Mouse (Mus musculus) embryonic facial prominence, embryonic 14.5 days (tissue): ENCODE measurements at regions not wholly inside any gene's neighbourhood (a gene's known extent, or its start where the extent isn't known, plus 50 kb on each side); places are given as distances from the start of the nearest gene placed in this dataset.
A peak's percentile ranks its signal among the peaks of the same experiment; 100 is the strongest.

Experiments
- ATAC-seq: fragments of 200-750 bp; cut with Nextera tagmentation; 2 replicates; pipeline ENCODE4 v1.8.0; 2017; ENCODE audit warnings: low read depth, moderate number of reproducible peaks, moderate TSS enrichment
- DNase-seq: peaks from one replicate; pipeline ENCODE4 v3.0.0-alpha.2; 2015; ENCODE audit warnings: low spot score
- H3K27ac ChIP-seq: fragments of 300-500 bp; sonication (generic); replicated peaks from 2 replicates; pipeline ENCODE4 v1.5.1; 2014; ENCODE audit warnings: low read depth, mild to moderate bottlenecking, low read length, moderate library complexity
- H3K27me3 ChIP-seq: fragments of 300-500 bp; sonication (generic); replicated peaks from 2 replicates; pipeline ENCODE4 v1.6.1; 2014; ENCODE audit warnings: low read length; ENCODE audit not compliant: control insufficient read depth, insufficient read depth
- H3K36me3 ChIP-seq: fragments of 300-500 bp; sonication (generic); 2 replicates; pipeline ENCODE4 v1.6.1; 2014; ENCODE audit warnings: low read length, mixed read lengths; ENCODE audit not compliant: control insufficient read depth, insufficient read depth
- H3K4me1 ChIP-seq: fragments of 300-500 bp; sonication (generic); 2 replicates; pipeline ENCODE4 v1.6.1; 2014; ENCODE audit warnings: antibody characterized with exemption, low read length; ENCODE audit not compliant: control insufficient read depth, insufficient read depth
- H3K4me2 ChIP-seq: fragments of 300-500 bp; sonication (generic); 2 replicates; pipeline ENCODE4 v1.6.1; 2014; ENCODE audit warnings: low read depth, mild to moderate bottlenecking, low read length, moderate library complexity, mixed read lengths
- H3K4me3 ChIP-seq: fragments of 300-500 bp; sonication (generic); 2 replicates; pipeline ENCODE4 v1.5.1; 2014; ENCODE audit warnings: low read depth, mild to moderate bottlenecking, low read length
- H3K9ac ChIP-seq: fragments of 300-500 bp; sonication (generic); 2 replicates; pipeline ENCODE4 v1.6.1; 2014; ENCODE audit warnings: low read depth, mild to moderate bottlenecking, low read length, moderate library complexity, mixed read lengths
- H3K9me3 ChIP-seq: fragments of 300-500 bp; sonication (generic); 2 replicates; pipeline ENCODE4 v1.6.1; 2016; ENCODE audit warnings: low read length; ENCODE audit not compliant: control insufficient read depth
- WGBS: fragments of 180-500 bp; shearing (Covaris S2); extraction: QIAGEN DNeasy Blood & Tissue Kit; methylation state at CpG from one replicate; pipeline ENCODE4 v1.1.7; 2014; 5-methylcytosine and 5-hydroxymethylcytosine counted together

DNA sequence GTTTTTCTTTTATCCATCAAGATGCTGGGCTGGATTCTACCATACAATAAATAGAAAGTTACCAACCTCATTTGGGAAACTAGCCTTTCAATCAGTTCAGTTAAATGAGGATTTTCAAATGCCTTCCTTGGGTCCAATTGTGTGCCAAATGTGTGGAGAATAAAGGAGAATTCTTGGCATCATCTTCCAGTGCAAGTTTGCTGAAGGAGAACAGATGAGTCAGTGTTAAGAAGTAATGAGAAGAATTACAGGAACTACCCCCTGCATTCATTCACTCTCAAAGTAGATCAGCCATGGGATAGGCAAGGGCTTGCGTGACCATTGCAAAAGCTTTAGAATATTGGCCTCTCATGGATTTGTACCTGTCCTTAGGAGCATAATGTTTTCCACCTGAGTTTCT, 193.4 kb upstream of the Man1a start:
- DNase-seq (no peak), ATAC-seq (no peak)
- no peak overlapping the region for H3K4me3 ChIP-seq
- no peak overlapping the region for H3K9ac ChIP-seq
- WGBS, result 85% methylated on average over 1 of the region's 1 CpGs
- no peaks in the 10 kb centered on the region for H3K9me3 ChIP-seq
- no peaks in the 10 kb centered on the region for H3K4me1 ChIP-seq
- no peak overlapping the region for H3K4me2 ChIP-seq
- no peaks in the 10 kb centered on the region for H3K36me3 ChIP-seq
- H3K27me3 ChIP-seq, result no peaks in the 10 kb centered on the region
- H3K27ac ChIP-seq, result no peak overlapping the region

DNA sequence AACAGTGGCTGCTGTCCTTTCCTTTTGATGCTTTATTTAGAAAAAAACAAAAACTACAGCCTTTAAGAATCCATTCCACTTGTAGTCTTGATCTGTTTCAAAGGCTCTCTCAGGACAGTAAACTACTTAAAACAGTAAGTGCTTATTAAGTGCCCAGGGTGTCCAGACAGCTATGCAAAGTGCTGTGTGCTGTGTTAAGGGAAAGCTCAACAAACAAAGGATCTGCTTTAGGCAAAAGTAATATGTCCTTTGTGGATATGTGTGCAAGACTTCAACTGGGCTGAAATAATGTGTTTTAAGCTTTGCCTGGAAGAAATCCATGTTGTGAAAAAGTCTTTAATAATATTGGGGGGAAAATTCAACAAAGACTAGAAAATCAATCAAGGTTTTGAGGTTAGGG, 192.9 kb upstream of the Man1a start:
- Histone ChIP-seq H3K27me3 (no peaks in the 10 kb centered on the region), H3K9ac (no peak overlapping the region), H3K27ac (no peak overlapping the region), H3K4me1 (no peaks in the 10 kb centered on the region), H3K4me2 (no peak overlapping the region), H3K4me3 (no peak overlapping the region), H3K36me3 (no peaks in the 10 kb centered on the region), H3K9me3 (no peaks in the 10 kb centered on the region)
- DNase-seq (no peak), ATAC-seq (no peak)

GRCm38 (mm10) chr10:54266656-54267055, 190.2 kb upstream of the Man1a start:
- Histone ChIP-seq H3K4me1 (no peaks in the 10 kb centered on the region), H3K36me3 (no peaks in the 10 kb centered on the region), H3K4me3 (no peak overlapping the region), H3K27ac (no peak overlapping the region), H3K4me2 (no peak overlapping the region), H3K9ac (no peak overlapping the region), H3K27me3 (no peaks in the 10 kb centered on the region), H3K9me3 (no peaks in the 10 kb centered on the region)
- no peak for DNase-seq
- ATAC-seq, result no peak
- 89% methylated on average over 4 of the region's 4 CpGs for WGBS

DNA sequence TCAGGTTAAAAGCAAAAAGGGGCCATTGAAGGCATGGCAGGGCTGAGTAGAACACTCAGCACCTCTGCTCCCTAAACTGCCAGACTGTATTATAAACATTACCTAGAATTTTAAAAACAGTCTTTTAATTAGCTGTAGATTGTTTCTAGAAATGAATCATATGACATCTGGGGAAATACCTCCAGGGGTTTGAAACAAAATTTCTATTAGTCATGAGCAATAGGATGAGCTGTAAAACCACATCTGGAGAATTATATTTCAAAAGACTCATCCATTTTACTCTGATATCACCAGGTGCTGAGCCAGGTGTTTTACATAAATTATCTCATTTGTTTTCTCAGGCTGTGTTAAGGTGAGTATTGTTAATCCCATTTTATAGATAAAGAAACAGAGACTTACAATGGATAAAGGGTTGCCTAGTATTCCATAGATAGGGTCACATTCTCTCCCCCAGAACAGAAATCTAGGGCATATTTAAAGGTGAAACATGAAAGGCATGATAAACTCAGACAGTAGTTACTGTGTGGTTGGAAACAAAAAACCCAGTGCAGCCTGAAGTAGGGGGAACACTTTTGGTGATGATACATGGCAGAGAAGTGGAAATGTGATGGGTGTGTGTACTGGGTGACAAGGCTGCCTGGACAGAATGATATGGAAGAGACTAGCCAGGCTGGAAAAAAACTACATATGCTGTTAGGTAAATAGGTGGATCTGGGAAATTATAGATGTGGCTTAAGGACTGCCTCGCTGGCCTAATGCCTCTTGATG, 178.6 kb upstream of the Man1a start:
- Histone ChIP-seq H3K36me3 (no peaks in the 10 kb centered on the region), H3K27ac (no peak overlapping the region), H3K27me3 (no peaks in the 10 kb centered on the region), H3K9me3 (no peaks in the 10 kb centered on the region), H3K4me1 (no peaks in the 10 kb centered on the region), H3K9ac (no peak overlapping the region), H3K4me2 (no peak overlapping the region), H3K4me3 (no peak overlapping the region)
- no peak for DNase-seq
- ATAC-seq, result no peak
- 69% methylated on average over 1 of the region's 1 CpGs for WGBS

DNA sequence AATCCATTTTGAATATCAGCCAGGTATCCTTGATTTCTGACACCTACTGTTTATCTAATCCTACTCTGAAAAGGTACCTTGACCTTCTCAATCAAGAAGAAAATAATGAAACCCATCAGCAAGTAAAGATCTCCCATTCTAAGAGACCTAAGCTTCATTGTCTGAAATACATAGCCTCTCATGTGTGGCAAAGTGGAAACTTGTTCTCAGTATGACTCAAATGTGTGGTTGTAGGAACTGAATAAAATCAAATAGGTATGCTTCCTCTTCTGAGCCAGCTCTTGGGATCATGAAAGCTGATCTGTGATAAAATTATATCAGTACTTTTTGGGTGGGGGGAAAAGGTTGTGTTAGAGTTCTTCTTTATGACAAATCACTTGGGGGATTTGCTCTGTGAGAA, 168.6 kb upstream of the Man1a start:
- DNase-seq, result no peak
- H3K36me3 ChIP-seq, result no peaks in the 10 kb centered on the region

DNA sequence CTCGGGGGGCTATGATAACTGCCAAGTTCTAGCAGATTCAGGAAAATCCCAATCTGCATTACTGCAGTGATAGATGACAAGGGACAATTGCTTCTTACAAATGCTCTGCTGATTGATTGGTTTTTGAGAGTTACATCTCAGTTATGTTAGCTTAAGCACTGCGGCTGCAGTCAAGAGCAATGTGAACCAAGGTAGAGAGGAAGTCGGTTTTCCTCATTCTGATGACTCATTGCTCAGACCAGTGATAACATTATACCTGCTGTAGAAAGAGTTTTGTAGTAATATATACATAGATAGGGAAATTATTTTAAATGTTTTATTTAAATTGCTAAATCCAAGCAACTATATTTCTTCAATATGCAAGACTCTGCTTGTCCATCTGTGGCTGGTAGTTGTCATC, 126.0 kb upstream of the Man1a start:
- no peak overlapping the region for H3K4me2 ChIP-seq
- DNase-seq, result no peak
- no peaks in the 10 kb centered on the region for H3K4me1 ChIP-seq
- no peaks in the 10 kb centered on the region for H3K36me3 ChIP-seq
- H3K27me3 ChIP-seq, result no peaks in the 10 kb centered on the region
- ATAC-seq, result no peak
- H3K27ac ChIP-seq, result no peak overlapping the region
- H3K9me3 ChIP-seq, result no peaks in the 10 kb centered on the region
- no peak overlapping the region for H3K4me3 ChIP-seq
- 77% methylated on average over 3 of the region's 3 CpGs for WGBS
- no peak overlapping the region for H3K9ac ChIP-seq

More for the DNA sequence above, 168.6 kb upstream of the Man1a start:
- Histone ChIP-seq H3K27ac (no peak overlapping the region), H3K4me2 (no peak overlapping the region), H3K9ac (no peak overlapping the region), H3K4me3 (no peak overlapping the region), H3K4me1 (no peaks in the 10 kb centered on the region; the same call in 1 of the 2 replicates), H3K27me3 (no peaks in the 10 kb centered on the region), H3K9me3 (no peaks in the 10 kb centered on the region)
- no peak for ATAC-seq

- H3K4me2 ChIP-seq, result no peak overlapping the region
- H3K36me3 ChIP-seq, result no peaks in the 10 kb centered on the region
- H3K4me1 ChIP-seq, result no peaks in the 10 kb centered on the region
- no peak for ATAC-seq
- H3K27ac ChIP-seq, result no peak overlapping the region
- H3K27me3 ChIP-seq, result no peaks in the 10 kb centered on the region
- H3K4me3 ChIP-seq, result no peak overlapping the region
- no peak overlapping the region for H3K9ac ChIP-seq
- no peaks in the 10 kb centered on the region for H3K9me3 ChIP-seq
- no peak for DNase-seq
Observed at GRCm38 (mm10) chr10:54201727-54202126, 125.3 kb upstream of the Man1a start.

GRCm38 (mm10) chr10:54182670-54183069, 106.3 kb upstream of the Man1a start:
- no peak for DNase-seq
- Histone ChIP-seq H3K4me1 (no peaks in the 10 kb centered on the region), H3K36me3 (no peaks in the 10 kb centered on the region), H3K27ac (no peak overlapping the region), H3K4me2 (no peak overlapping the region), H3K9me3 (no peaks in the 10 kb centered on the region), H3K4me3 (no peak overlapping the region), H3K27me3 (no peaks in the 10 kb centered on the region), H3K9ac (no peak overlapping the region)
- ATAC-seq, result no peak
- 62% methylated on average over 1 of the region's 1 CpGs for WGBS

GRCm38 (mm10) chr10:54169320-54169719, 92.9 kb upstream of the Man1a start:
- H3K27ac ChIP-seq, result no peak overlapping the region
- peak; percentile 44 for DNase-seq
- H3K4me1 ChIP-seq, result no peaks in the 10 kb centered on the region
- no peaks in the 10 kb centered on the region for H3K9me3 ChIP-seq
- H3K27me3 ChIP-seq, result no peaks in the 10 kb centered on the region
- no peak for ATAC-seq
- WGBS, result 53% methylated on average over 7 of the region's 7 CpGs
- no peak overlapping the region for H3K4me2 ChIP-seq
- no peak overlapping the region for H3K9ac ChIP-seq
- H3K4me3 ChIP-seq, result no peak overlapping the region
- H3K36me3 ChIP-seq, result no peaks in the 10 kb centered on the region
